Mouse (Mus musculus) activated CD4-positive, CD25-positive, alpha-beta regulatory T cell, adult 4 months (primary cell): ENCODE results near the gene Daglb. TPM values are rescaled to one million over a fixed set of nuclear protein-coding genes. Genes with fewer than 3 reads are reported as not detected.
A peak's percentile ranks its signal among the peaks of the same experiment; 100 is the strongest.

Experiments
- ATAC-seq: one replicate; pipeline ENCODE4 v1.8.0; 2017
- polyA plus RNA-seq, 2 experiments: library from polyadenylated mRNA; unstranded; fragments of 100-300 nt; shearing (Covaris generic); gene quantifications; one replicate each; pipeline ENCODE4 v1.2.1; 2017

Daglb gene
- 10 to 100 TPM in 1 of 2 experiments, 1 to 10 TPM in 1; 8.5 to 10.6 TPM for polyA plus RNA-seq

- peak; percentile 92 for ATAC-seq
These were observed at the start of gene Daglb for GRCm38 (mm10) chr5:143464100-143464756. Gene Daglb (plus strand): TSS chr5:143464584.

DNA sequence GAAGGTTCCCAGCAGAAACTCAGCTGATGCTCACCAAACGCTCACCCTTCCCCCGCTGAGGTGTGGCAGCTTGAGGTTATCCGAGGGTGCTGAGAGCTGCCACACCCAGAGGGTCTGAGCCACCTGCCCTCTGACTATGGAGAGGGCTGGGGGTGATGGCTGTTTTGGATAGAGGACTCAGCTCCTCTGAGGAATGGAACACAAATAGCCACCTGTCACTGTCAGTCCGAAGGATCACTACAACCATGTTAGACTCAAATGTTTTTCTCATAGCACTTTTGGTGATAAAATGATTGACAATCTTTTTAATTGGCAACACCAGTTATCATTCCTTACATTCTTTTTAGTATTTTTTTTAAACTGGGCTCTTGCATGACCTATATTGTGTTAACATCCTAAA, 42.9 kb upstream of the Daglb start:
- no peak for ATAC-seq

- no peak for ATAC-seq
These were observed 41.4 kb upstream of the Daglb start for GRCm38 (mm10) chr5:143422990-143423389.

GRCm38 (mm10) chr5:143423899-143424519, 40.4 kb upstream of the Daglb start:
- peak; percentile 72 for ATAC-seq

DNA sequence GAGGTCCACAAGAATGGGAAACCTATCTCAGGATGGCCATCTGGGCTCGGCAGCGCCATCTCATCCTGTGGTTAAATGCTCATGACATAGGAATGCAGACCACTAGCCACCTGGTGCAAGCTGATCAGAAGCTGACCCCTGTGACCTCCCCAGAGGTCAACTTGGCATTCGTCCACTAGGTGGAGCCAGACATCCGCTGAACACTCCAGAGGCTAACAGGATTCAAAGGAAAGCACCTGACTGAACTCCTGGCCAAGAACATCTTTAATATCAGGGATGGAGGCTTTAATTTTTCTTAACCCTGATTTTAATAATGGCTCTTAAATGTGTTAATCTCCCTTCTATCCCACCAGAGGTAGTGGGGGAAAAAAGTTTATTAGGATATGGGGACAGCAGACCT, 30.0 kb upstream of the Daglb start:
- peak; percentile 69 for ATAC-seq

DNA sequence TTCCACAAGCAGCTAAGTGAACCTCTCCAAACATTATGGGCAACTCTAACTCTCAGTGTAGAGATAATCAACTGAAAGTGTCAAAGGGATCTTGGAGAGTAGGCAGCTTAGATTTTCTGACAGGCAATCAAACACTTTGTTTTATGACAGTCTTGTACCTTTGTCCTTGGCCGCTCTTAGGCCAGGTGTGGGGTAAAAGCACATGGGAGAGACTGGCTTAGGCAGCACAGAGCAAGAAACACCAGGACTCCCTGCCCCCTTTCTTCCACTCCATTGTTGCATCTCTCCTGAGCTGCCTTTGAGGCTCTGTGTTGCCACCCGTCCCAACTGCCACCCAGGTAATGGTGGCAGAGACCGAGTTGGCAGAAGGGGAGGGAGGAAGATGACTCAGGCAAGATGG, 23.1 kb upstream of the Daglb start:
- ATAC-seq = no peak

DNA sequence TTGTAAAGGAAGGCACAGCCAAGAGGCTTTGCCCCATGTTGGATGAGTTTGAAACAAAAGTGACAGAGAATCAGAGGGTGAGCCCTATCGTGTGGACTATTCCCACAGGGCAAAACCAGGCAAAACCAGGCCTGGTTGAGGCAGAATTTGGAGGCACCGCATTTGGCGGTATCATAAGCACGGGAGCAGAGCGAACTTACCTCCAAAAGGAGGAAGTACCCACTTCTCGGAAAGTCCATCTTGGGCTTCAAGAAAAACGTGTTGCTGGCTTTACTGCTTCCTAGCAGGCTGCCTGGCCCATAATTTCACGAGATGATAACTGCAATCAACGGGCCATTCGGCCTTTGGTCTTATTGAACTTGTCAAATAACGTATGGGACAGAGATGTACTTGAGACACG, 22.6 kb upstream of the Daglb start:
- ATAC-seq = no peak

DNA sequence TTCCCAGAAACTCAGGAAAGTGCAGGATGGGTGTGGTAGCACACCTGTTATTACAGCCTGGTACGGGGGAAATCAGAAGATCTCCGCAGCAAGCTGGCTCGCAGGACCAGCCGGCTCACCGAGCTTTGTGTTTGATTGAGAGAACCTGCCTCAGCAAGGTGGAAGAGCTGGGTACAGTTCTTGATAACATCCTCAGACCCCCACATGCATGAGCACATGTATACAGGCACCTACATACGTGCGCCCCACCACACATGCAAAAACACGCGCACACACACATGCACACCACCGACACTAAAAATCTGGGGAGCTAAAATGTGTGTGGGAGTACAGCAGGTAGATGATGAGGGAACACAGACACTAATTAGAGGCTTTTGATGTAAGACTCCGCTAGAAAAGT, 713 bp upstream of the Daglb start:
- ATAC-seq = no peak

GRCm38 (mm10) chr5:143464757-143465118, 354 bp downstream of the Daglb start:
- ATAC-seq = peak; percentile 33

DNA sequence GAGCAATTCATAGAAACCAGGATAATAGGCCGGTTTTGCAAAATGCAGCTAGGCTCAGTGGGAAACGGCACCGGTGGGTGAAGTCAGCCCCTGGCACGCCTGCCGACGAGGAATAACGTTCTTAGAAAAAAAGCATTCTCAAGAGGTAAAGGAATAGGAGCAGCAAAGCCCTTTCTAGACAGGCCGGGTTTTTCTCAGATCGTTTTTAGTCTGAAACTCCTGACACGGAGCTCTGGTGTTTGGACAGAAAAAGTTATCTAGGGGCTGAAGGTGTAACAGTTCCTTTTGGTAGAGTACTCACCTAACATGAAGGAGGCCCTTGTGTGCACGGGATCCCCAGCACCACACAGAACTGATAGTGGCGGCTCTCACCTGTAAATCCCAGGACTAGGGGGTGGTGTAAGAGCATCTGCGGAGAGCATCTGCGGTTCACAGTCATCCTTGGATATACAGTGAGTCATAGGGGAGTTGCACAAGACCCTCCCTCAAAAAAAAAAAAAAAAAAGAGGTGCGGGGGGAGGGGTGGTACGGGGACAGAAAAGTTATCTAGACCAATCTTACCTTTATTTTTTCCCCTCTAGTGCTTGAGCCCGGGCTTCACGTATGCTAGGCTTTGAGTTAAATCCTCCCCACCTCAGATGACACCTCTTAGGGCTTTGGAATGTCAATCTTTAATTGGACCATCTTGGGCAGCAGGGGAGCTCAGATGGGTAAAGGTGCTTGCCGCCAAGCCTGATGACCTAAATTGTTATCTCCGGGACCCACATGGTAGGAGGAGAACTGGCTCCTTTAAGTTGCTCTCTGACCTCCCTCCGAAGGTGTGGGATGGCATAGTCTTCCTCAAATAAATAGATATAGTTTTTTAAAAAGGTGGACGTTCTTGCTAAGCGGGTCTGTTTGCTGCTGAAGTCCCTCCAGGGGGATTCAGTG, 1.0 kb downstream of the Daglb start:
- no peak for ATAC-seq

DNA sequence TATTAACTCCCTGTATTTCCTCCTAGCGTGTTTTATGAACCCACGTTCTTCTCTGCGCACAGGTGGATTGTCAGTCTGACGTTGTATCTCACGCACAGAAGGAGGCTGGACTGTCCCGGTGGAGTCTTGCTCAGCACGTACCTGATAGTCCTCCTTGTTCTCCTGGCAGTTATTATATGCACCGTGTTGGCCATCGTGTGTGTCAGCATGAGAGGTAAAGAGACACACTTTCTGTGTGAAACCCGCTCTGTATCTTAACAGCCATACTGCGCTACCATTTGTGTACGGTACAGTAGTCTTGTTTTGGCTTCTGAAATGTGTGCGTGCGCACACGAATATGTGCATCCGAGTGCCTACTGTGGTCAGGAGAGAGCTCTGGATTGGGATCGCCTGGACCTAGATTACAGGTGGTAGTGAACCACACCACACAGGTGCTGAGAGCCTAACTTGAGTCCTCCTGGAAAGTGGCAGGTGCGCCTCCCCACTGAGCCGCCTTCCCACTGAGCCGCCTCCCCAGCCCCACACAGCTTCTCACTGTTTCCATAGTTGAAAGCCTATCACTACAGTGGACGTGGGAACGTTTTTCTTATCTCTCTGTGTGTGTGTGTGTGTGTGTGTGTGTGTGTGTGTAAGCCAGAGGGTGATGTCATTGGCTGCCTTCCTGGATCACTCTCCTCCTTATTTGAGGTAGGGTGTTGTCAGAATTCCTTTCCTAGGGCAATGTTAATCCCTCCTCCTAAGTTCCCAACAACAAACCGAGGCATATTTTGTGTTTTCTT, 2.7 kb downstream of the Daglb start:
- ATAC-seq = no peak

GRCm38 (mm10) chr5:143467931-143468330, 3.5 kb downstream of the Daglb start:
- ATAC-seq = no peak

GRCm38 (mm10) chr5:143469628-143470027, 5.2 kb downstream of the Daglb start:
- no peak for ATAC-seq

- ATAC-seq = no peak
These were observed 6.2 kb downstream of the Daglb start for GRCm38 (mm10) chr5:143470421-143471164.

GRCm38 (mm10) chr5:143471165-143471546, 6.8 kb downstream of the Daglb start:
- no peak for ATAC-seq

DNA sequence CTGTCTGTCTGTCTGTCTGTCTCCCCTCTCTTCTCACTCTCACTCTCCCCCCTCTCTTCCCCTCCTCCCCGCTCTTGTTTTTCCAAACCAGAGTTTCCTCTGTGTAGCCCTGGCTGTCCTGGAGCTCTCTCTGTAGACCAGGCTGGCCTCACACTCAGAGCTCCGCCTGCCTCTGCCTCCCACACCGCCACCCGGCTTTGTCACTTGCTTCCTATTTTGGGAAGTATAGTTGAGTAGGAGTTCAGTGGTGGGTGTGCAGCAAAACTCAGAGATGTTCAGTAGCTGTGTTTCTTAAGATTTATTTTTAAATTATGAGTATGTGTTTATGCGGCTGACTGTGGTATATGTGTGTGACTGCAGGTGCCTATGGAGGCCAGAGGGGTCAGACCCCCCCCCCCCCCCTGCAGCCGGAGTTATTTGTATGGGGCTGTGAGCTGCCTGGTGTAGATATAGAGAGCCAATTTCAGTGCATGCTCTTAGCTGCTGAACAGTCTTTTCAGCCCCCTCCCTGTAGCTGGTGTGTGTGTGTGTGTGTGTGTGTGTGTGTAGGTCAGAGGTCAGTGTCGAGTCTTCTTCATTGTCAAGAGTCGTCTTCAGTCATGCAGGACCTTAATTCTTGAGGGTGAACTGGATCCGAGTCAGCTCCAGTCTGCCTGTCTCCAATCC, 7.7 kb downstream of the Daglb start:
- ATAC-seq = no peak

DNA sequence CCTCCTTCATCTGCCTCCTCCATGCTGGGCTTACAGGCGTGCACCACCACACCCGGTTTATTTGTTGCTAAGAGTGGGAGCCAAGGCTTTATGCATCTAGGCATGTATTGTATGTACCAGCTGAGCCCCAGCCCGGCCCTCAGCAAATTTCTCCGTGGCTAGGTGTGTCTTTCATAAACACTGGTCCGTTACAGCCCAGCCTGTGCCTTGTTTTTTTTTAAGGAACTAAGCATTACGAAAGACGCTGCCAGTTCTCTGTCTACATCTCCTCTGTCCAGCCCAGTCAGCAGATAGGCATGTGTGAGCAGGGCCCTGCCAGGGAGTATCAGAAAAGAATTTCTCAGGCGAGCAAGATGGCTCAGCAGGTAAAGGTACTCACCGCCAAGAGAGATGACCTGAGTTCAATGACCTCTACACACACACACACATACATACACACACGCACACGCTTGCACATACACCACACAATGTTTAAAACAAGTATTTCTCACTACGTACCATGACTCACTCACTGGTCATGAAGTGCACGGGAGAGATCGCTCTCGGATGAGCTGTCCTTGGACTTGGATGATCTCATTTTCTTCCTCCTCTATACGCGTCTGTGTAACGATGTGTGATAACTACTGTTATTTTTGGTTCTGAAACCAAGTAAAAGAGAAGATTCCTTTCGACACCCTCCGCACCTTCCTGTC, 10.9 kb downstream of the Daglb start:
- ATAC-seq = no peak

DNA sequence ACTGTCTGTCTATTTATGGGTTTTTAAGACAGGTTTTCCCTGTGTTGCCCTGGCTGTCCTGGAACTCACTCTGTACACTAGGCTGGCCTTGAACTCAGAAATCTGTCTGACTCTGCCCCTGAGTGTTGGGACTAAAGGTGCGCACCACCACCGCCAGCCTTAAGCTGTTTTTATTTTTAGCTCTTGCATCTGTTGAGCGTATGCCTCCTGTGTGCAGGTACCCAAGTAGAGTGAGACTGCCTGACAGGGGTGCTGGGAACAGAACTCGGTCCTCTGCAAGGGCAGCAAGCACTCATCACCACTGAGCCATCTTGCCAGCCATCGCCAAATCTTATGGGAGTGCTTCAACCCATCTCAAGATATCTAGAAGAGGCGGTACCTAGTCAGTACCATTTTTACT, 11.6 kb downstream of the Daglb start:
- no peak for ATAC-seq

GRCm38 (mm10) chr5:143477901-143478300, 13.5 kb downstream of the Daglb start:
- ATAC-seq = no peak

GRCm38 (mm10) chr5:143484955-143485354, 20.6 kb downstream of the Daglb start:
- no peak for ATAC-seq

DNA sequence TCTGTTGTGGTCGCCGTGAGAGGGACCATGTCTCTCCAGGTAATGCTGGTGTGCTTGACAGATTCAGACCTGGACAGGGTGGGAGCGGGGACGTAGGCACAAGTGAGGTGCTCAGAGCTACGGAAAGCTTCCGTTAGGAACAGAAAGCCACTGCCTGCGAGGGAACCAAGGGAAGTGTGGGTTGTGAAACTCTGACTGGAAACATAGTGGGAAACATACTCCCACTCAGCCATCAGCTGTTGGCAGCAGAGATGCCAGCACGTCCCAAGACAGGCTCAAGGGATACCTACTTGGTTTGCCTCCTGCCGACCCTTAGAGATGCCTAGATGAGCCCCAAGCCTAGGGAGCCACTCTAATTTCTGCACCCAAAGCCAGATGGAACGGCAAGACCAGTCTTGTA, 22.8 kb downstream of the Daglb start:
- no peak for ATAC-seq
